Mouse (Mus musculus) thymus, adult 2 months (tissue): ENCODE data around the gene Nlrx1. TPM values are rescaled to one million over a fixed set of nuclear protein-coding genes. Genes with fewer than 3 reads are reported as not detected.

Experiments
- DNase-seq: peaks from one replicate; pipeline ENCODE4 v3.0.0; 2021
- H3K27ac ChIP-seq: fragments of 200-500 bp; 2 replicates; pipeline ENCODE4 v1.5.1; 2012; ENCODE audit warnings: low read length, control low read depth; ENCODE audit not compliant: control insufficient read depth, insufficient read depth
- H3K27me3 ChIP-seq: fragments of 200-500 bp; 2 replicates; pipeline ENCODE4 v1.6.1; 2012; ENCODE audit warnings: mild to moderate bottlenecking, low read length, moderate library complexity, mixed read lengths; ENCODE audit not compliant: control insufficient read depth, insufficient read depth
- H3K36me3 ChIP-seq: fragments of 200-500 bp; 2 replicates; pipeline ENCODE4 v1.6.1; 2012; ENCODE audit warnings: mild to moderate bottlenecking, low read length, moderate library complexity; ENCODE audit not compliant: control insufficient read depth, insufficient read depth
- H3K4me1 ChIP-seq: fragments of 200-500 bp; replicated peaks from 2 replicates; pipeline ENCODE4 v1.6.1; 2012; ENCODE audit warnings: low read length; ENCODE audit not compliant: control insufficient read depth, insufficient read depth
- H3K4me3 ChIP-seq: fragments of 200-500 bp; 2 replicates; pipeline ENCODE4 v1.5.1; 2012; ENCODE audit warnings: mild to moderate bottlenecking, low read length, control low read depth, moderate library complexity; ENCODE audit not compliant: control insufficient read depth, insufficient read depth
- CTCF ChIP-seq: fragments of 200-500 bp; IDR thresholded peaks from 2 replicates; pipeline ENCODE4 v1.5.1; 2012; ENCODE audit warnings: mild to moderate bottlenecking, control low read depth, low read length, moderate library complexity, borderline replicate concordance; ENCODE audit not compliant: control insufficient read depth, poor library complexity, insufficient read depth; ENCODE audit errors: extremely low read depth
- POLR2A ChIP-seq: fragments of 200-500 bp; IDR thresholded peaks from 2 replicates; pipeline ENCODE4 v1.6.1; 2012; ENCODE audit warnings: mild to moderate bottlenecking, low read length, control low read depth, moderate library complexity; ENCODE audit not compliant: control insufficient read depth, poor library complexity, insufficient read depth; ENCODE audit errors: extremely low read depth
- WGBS: fragments of 180-500 bp; shearing (Covaris S2); methylation state at CpG from one replicate; pipeline ENCODE4 v1.1.7; 2018; 5-methylcytosine and 5-hydroxymethylcytosine counted together
- polyA plus RNA-seq: library from polyadenylated mRNA; depleted of rRNA; stranded (reverse); fragments of >200 nt; gene quantifications from 2 replicates; pipeline ENCODE4 v1.2.3, GENCODE M21; 2012; rRNA removed

Nlrx1 gene
- polyA plus RNA-seq = 13.4 and 16.2 TPM in 2 replicates

- no peak for DNase-seq
- Histone ChIP-seq H3K27me3 (no peaks in the 10 kb centered on the region), H3K4me1 (peaks cover 15% of the 10 kb centered on the region), H3K36me3 (no peaks in the 10 kb centered on the region), H3K27ac (peak within 1 kb of the TSS; percentile 4; the same call in 1 of the 2 replicates), H3K4me3 (peak within 1 kb of the TSS; percentile 65)
- WGBS = 31% methylated on average over 6 of the region's 6 CpGs
- TF ChIP-seq POLR2A = no peak
Measured at GRCm38 (mm10) chr9:44268432-44268831, at the start of gene Nlrx1. Nlrx1 (minus strand) TSS chr9:44268599.

GRCm38 (mm10) chr9:44317452-44317851 is 49.1 kb upstream of the Nlrx1 start:
- H3K4me1 ChIP-seq = peaks cover 24% of the 10 kb centered on the region
- no peak overlapping the region for H3K4me3 ChIP-seq
- peaks cover 38% of the 10 kb centered on the region for H3K36me3 ChIP-seq
- DNase-seq = no peak
- no peak overlapping the region for H3K27ac ChIP-seq
- no peaks in the 10 kb centered on the region for H3K27me3 ChIP-seq
- TF ChIP-seq POLR2A (no peak), CTCF (no peak)
- WGBS = 97% methylated on average over 4 of the region's 4 CpGs

GRCm38 (mm10) chr9:44314910-44315309 is 46.5 kb upstream of the Nlrx1 start:
- H3K4me1 ChIP-seq = peaks cover 20% of the 10 kb centered on the region
- no peak overlapping the region for H3K4me3 ChIP-seq
- WGBS = 97% methylated on average over 18 of the region's 18 CpGs
- no peak for DNase-seq
- peaks cover 48% of the 10 kb centered on the region for H3K36me3 ChIP-seq
- H3K27me3 ChIP-seq = no peaks in the 10 kb centered on the region
- no peak overlapping the region for H3K27ac ChIP-seq
- TF ChIP-seq CTCF = no peak
- no peak for TF ChIP-seq POLR2A

GRCm38 (mm10) chr9:44314257-44314547 is 45.8 kb upstream of the Nlrx1 start:
- Histone ChIP-seq H3K4me3 (no peak overlapping the region), H3K36me3 (peaks cover 48% of the 10 kb centered on the region), H3K27me3 (no peaks in the 10 kb centered on the region), H3K27ac (no peak overlapping the region), H3K4me1 (peaks cover 17% of the 10 kb centered on the region)
- TF ChIP-seq POLR2A = no peak
- no peak for TF ChIP-seq CTCF
- DNase-seq = no peak
- WGBS = 93% methylated on average over 4 of the region's 4 CpGs

DNA sequence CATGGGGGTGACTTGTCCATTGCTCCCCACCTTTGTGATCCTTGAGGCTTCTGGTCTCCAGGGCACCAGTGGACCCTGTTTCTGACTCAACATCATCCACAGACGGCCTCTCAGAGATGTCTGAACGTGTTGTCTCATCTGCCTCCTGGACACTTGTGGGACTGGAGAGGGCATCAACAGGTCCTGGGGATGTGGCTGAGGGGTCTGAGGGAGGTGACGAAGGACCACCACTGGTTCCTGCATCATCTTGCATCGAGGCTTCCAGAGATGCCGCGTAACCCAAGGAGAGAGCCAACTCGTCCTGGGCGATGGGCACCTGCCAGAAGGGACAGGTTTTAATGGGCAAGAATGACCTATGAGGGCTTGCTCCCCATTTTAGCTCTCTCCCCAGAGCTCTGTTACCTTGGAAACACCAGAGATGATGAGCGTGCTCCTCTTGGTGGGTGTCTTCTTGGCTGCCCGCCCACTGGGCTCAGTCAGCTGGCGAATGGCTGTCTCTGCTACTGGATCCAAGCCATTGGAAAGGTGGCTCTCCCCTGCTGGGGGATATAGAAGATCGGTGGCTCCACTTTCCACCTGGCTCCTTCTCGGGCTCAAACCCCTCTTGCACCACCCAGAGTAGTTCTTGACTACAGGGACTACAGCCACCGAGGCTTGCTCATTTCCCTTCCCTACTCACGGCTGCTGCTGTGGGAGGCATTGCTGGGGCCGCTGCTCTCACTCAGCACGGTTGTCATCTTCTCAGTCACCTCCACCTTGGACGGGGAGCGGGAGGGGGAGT is 45.3 kb upstream of the Nlrx1 start:
- DNase-seq = no peak
- no peak overlapping the region for H3K27ac ChIP-seq
- peaks cover 12% of the 10 kb centered on the region for H3K4me1 ChIP-seq
- H3K27me3 ChIP-seq = no peaks in the 10 kb centered on the region
- TF ChIP-seq CTCF = no peak
- no peak for TF ChIP-seq POLR2A
- H3K4me3 ChIP-seq = no peak overlapping the region
- H3K36me3 ChIP-seq = peaks cover 48% of the 10 kb centered on the region
- WGBS = 95% methylated on average over 19 of the region's 19 CpGs

DNA sequence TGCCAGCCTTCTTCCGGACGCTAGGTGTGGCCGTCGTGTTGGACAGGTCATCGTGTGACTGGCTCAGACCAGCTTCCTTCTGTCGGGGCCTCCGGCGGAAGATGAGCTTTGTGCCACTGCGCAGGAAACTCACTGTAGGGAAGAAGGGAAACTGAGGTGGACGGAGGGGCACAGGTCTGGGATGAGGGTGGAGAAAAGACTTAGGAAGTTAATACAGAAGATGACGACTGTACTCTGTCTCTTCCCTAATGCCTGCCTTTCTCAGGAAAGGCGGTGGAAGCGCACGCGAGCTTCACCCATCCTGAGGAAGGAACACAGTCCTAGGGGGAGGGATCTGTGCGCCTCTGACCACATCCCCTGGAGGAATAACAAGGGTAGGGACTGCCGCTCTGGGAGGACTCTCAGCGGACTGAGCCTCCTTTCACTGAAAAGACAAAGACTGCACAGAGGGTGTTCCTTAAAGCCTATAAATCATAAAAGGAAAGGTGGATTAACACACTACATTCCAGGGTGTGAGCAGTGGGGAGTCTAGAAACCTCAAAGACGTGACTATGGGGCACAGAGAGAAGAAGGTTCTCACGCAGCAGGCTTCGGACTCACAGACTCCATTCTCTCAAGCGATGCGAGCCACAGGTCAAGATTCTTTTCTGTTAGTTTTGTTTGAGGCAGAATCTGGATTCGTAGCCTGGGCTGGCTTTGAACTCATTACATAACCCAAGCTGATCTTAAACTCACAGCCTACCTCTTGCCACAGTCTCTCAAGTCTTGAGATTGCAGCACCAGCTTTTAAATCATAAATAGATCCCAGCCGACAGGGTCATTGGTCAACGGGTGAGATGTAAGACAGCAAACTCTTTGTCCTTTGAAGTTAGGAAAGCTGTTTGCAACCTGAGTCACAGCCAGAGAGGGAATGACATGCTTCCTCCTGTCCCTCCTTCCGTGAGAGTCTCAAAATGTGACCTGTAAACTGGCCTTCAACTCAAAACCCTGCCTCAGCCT is 43.0 kb upstream of the Nlrx1 start:
- Histone ChIP-seq H3K27me3 (no peaks in the 10 kb centered on the region), H3K4me3 (no peak overlapping the region), H3K27ac (no peak overlapping the region), H3K4me1 (peaks cover 12% of the 10 kb centered on the region), H3K36me3 (peaks cover 48% of the 10 kb centered on the region)
- no peak for TF ChIP-seq POLR2A
- no peak for TF ChIP-seq CTCF
- WGBS = 88% methylated on average over 27 of the region's 27 CpGs
- no peak for DNase-seq

DNA sequence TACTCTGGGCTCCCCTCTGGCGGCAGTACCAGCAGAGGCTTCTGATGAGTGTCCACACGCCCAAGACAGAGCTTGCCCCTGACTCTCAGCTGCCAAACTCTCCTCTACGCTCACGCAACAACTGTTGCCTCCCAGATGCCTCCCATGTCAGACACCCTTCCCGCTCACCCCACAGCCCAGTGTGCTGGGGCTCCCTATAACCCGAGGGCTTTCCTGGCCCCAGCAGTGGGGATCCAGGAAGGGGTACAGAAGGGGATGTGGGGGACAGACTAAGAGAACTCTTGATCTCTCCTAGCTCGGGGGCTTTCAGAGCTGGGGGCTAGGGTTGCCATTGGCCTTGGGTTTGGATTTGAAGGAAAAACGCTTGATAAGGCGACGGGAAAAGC is 42.3 kb upstream of the Nlrx1 start:
- WGBS = 92% methylated on average over 10 of the region's 10 CpGs
- H3K27me3 ChIP-seq = no peaks in the 10 kb centered on the region
- H3K4me3 ChIP-seq = no peak overlapping the region
- TF ChIP-seq CTCF = no peak
- no peak for TF ChIP-seq POLR2A
- H3K4me1 ChIP-seq = peaks cover 15% of the 10 kb centered on the region
- no peak overlapping the region for H3K27ac ChIP-seq
- H3K36me3 ChIP-seq = peaks cover 42% of the 10 kb centered on the region
- DNase-seq = no peak
